Mouse (Mus musculus): ENCODE data around the gene Syt7.

DNA sequence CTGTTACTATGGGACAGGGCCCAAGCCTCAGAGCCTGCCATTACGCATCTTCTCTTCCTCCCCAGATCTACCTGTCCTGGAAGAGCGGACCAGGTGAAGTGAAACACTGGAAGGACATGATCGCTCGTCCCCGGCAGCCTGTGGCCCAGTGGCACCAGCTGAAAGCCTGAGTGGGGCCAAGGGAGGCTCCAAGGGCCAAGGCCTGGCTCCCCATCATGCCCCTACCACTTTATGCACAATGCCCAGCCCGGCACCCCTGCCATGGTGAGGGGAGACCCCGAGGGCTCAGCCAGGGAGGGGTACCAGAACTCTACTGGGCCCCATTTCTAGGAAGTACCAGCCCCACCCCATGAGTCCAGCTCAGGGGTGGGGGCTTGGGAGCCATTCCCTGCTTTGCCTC lies 59.4 kb downstream of the Syt7 start:
- no peak for TF ChIP-seq GATA1 (IDR thresholded peaks at IDR 0.05; ENCODE audit: borderline replicate concordance, low read length)
- no peak for TF ChIP-seq FLI1 (IDR thresholded peaks at IDR 0.05; ENCODE audit: low read length)
